ENCODE assay signal across 9 mouse cellular contexts in genomic region chr3:50443421-50443916, GRCm38 (mm10). TPM values are rescaled to one million over a fixed set of nuclear protein-coding genes. Genes with fewer than 3 reads are reported as not detected.
DNase-seq lines count a peak whose midpoint lies in the region; ATAC-seq and TF ChIP-seq lines count a peak whose summit lies in the region.
"Had no signal": no experiment of that assay in that cellular context is flagged by ENCODE, and none has a peak within 500 bp of the region (broad histone marks: within the 10 kb centered on the region; RNA-seq: fewer than 3 reads in every experiment).

TSS of gene Slc7a11 (minus strand) at chr3:50443614.

- ATAC-seq in forebrain, embryonic 14.5 days, result peak; percentile 83
- ATAC-seq in intestine, postnatal 0 days, result peak; percentile 73
- ATAC-seq in liver, embryonic 13.5 days (ENCODE audit: low read depth), result peak; percentile 77

- TF ChIP-seq CTCF in intestine, postnatal 0 days (IDR thresholded peaks at IDR 0.05; ENCODE audit: low read depth), result no peak

- H3K4me3 ChIP-seq in heart, embryonic 10.5 days, result peak within 1 kb of the TSS; percentile 50
- peak within 1 kb of the TSS; percentile 19 for H3K4me3 ChIP-seq in forebrain, embryonic 14.5 days (ENCODE audit: low read depth, low read length)
- H3K4me3 ChIP-seq in intestine, postnatal 0 days (ENCODE audit: low read depth, low read length), result peak within 1 kb of the TSS; percentile 34
- peak within 1 kb of the TSS; percentile 32 for H3K4me3 ChIP-seq in liver, embryonic 13.5 days (replicated peaks)
- H3K4me3 ChIP-seq in myocyte, result peak within 1 kb of the TSS; percentile 35
- H3K4me3 ChIP-seq: erythroblast, embryonic 14.5 days had no signal

- no peak for DNase-seq in heart, embryonic 10.5 days (ENCODE audit: low spot score)
- no peak for DNase-seq in heart, adult 11 months
- DNase-seq in adipocyte (ENCODE audit: low spot score), result peak; percentile 77
- DNase-seq in forebrain, embryonic 14.5 days (ENCODE audit: low spot score), result peak; percentile 66
- DNase-seq in liver, embryonic 13.5 days, result peak; percentile 32
- peak; percentile 75 for DNase-seq in thymus, postnatal 14 days

- H3K27ac ChIP-seq in heart, embryonic 10.5 days, result peak within 1 kb of the TSS; percentile 26; the same call in 1 of the 2 replicates
- no peak within 1 kb of the TSS for H3K27ac ChIP-seq in forebrain, embryonic 14.5 days (ENCODE audit: low read depth, low read length)
- no peak within 1 kb of the TSS for H3K27ac ChIP-seq in intestine, postnatal 0 days (ENCODE audit: low read depth, low read length)
- peak within 1 kb of the TSS; percentile 34; the same call in 1 of the 2 replicates for H3K27ac ChIP-seq in liver, embryonic 13.5 days

- no peaks in the 10 kb centered on the region for H3K27me3 ChIP-seq in heart, embryonic 10.5 days (ENCODE audit: insufficient read depth, poor library complexity, severe bottlenecking)
- H3K27me3 ChIP-seq in forebrain, embryonic 14.5 days (replicated peaks; ENCODE audit: control insufficient read depth, insufficient read depth, low read length), result no peaks in the 10 kb centered on the region
- H3K27me3 ChIP-seq in intestine, postnatal 0 days (replicated peaks; ENCODE audit: control insufficient read depth, insufficient read depth, low read length), result no peaks in the 10 kb centered on the region
- no peaks in the 10 kb centered on the region for H3K27me3 ChIP-seq in liver, embryonic 13.5 days
- H3K27me3 ChIP-seq in myocyte (ENCODE audit: control insufficient read depth, insufficient read depth, insufficient read length), result no peaks in the 10 kb centered on the region

- H3K36me3 ChIP-seq in heart, embryonic 10.5 days, result no peaks in the 10 kb centered on the region
- H3K36me3 ChIP-seq in forebrain, embryonic 14.5 days (ENCODE audit: control insufficient read depth, insufficient read depth, low read length), result no peaks in the 10 kb centered on the region
- H3K36me3 ChIP-seq in intestine, postnatal 0 days (ENCODE audit: control insufficient read depth, insufficient read depth), result no peaks in the 10 kb centered on the region
- no peaks in the 10 kb centered on the region for H3K36me3 ChIP-seq in liver, embryonic 13.5 days
- no peaks in the 10 kb centered on the region for H3K36me3 ChIP-seq in myocyte (ENCODE audit: control insufficient read depth, insufficient read depth)

- H3K9me3 ChIP-seq in heart, embryonic 10.5 days, result no peaks in the 10 kb centered on the region
- no peaks in the 10 kb centered on the region for H3K9me3 ChIP-seq in forebrain, embryonic 14.5 days (replicated peaks; ENCODE audit: control insufficient read depth, low read length)
- H3K9me3 ChIP-seq in intestine, postnatal 0 days (ENCODE audit: control insufficient read depth), result no peaks in the 10 kb centered on the region
- H3K9me3 ChIP-seq in liver, embryonic 13.5 days (replicated peaks), result no peaks in the 10 kb centered on the region

- peak; percentile 74 for TF ChIP-seq POLR2A in myocyte (IDR thresholded peaks at IDR 0.05; ENCODE audit: insufficient read length, low read depth)

- peaks cover 6% of the 10 kb centered on the region for H3K4me1 ChIP-seq in heart, embryonic 10.5 days
- peaks cover 13% of the 10 kb centered on the region for H3K4me1 ChIP-seq in forebrain, embryonic 14.5 days (ENCODE audit: control insufficient read depth, insufficient read depth, low read length)
- no peaks in the 10 kb centered on the region for H3K4me1 ChIP-seq in intestine, postnatal 0 days (replicated peaks; ENCODE audit: control insufficient read depth, insufficient read depth, low read length)
- H3K4me1 ChIP-seq in liver, embryonic 13.5 days (replicated peaks), result peaks cover 11% of the 10 kb centered on the region; the same call in 1 of the 2 replicates

- peak within 1 kb of the TSS; percentile 38 for H3ac ChIP-seq in myocyte (ENCODE audit: control insufficient read depth, insufficient read length)

- H3K79me2 ChIP-seq in myocyte (ENCODE audit: control insufficient read depth, insufficient read depth), result peaks cover 19% of the 10 kb centered on the region

- H3K9ac ChIP-seq in forebrain, embryonic 14.5 days (ENCODE audit: low read length), result peak within 1 kb of the TSS; percentile 52
- H3K9ac ChIP-seq in intestine, postnatal 0 days (ENCODE audit: low read depth, low read length), result peak within 1 kb of the TSS; percentile 8; the same call in 1 of the 2 replicates
- H3K9ac ChIP-seq in liver, embryonic 13.5 days, result peak within 1 kb of the TSS; percentile 39; the same call in 1 of the 2 replicates

- peak within 1 kb of the TSS; percentile 56 for H3K4me2 ChIP-seq in forebrain, embryonic 14.5 days (ENCODE audit: low read length)
- H3K4me2 ChIP-seq in intestine, postnatal 0 days (replicated peaks; ENCODE audit: low read depth), result peak within 1 kb of the TSS; percentile 72
- H3K4me2 ChIP-seq in liver, embryonic 13.5 days, result peak within 1 kb of the TSS; percentile 63
- H3K4me2 ChIP-seq in myocyte (ENCODE audit: low read depth), result peak within 1 kb of the TSS; percentile 92

- 7% methylated on average over 11 of the region's 11 CpGs for WGBS in heart, embryonic 10.5 days
- WGBS in forebrain, embryonic 14.5 days, result under 1% methylated on average over 11 of the region's 11 CpGs
- WGBS in intestine, postnatal 0 days, result under 1% methylated on average over 11 of the region's 11 CpGs
- WGBS in liver, embryonic 13.5 days (ENCODE audit: insufficient replicate concordance), result 4% methylated on average over 11 of the region's 11 CpGs

TF ChIP-seq in myocyte, 11 proteins besides CTCF, POLR2A, EP300 and RAD21:
- TF ChIP-seq POLR2AphosphoS2 (IDR thresholded peaks at IDR 0.05; ENCODE audit: insufficient read length, low read depth) (peak; percentile 60), CEBPB (IDR thresholded peaks at IDR 0.05; ENCODE audit: insufficient read depth, poor library complexity, severe bottlenecking) (peak; percentile 94), MYOG (IDR thresholded peaks at IDR 0.05; ENCODE audit: control insufficient read depth in 1 of 3, insufficient read depth in 1 of 3, insufficient read length in 2 of 3, low read depth in 2 of 3) (peak in 1 of 3 experiments; percentile 32), SRF (IDR thresholded peaks at IDR 0.05; ENCODE audit: control insufficient read depth, insufficient read length, low read depth) (no peak), USF1 (IDR thresholded peaks at IDR 0.05; ENCODE audit: low read depth) (no peak), TCF12 (IDR thresholded peaks at IDR 0.05; ENCODE audit: insufficient read depth, poor library complexity, severe bottlenecking) (no peak), MAX (IDR thresholded peaks at IDR 0.05; ENCODE audit: low read depth) (peak; percentile 73), E2F4 (IDR thresholded peaks at IDR 0.05; ENCODE audit: insufficient read depth) (no peak), REST (IDR thresholded peaks at IDR 0.05; ENCODE audit: insufficient read depth, insufficient read length) (no peak), TCF3 (IDR thresholded peaks at IDR 0.05; ENCODE audit: insufficient read length, low read depth) (no peak), MYOD1 (IDR thresholded peaks at IDR 0.05; ENCODE audit: control insufficient read depth in 1 of 3, insufficient read length in 2 of 3, low read depth in 2 of 3) (peak in 1 of 3 experiments; percentile 37)

RNA-seq across cellular contexts. Expression of gene Slc7a11, which starts in this region (rescaled TPM):
- 0.30 and 0.37 TPM in 2 replicates for polyA plus RNA-seq in heart, embryonic 10.5 days (2016; fragmentation: Nextera tagmentation; extraction: Ambion mirVana)
- polyA plus RNA-seq in forebrain, embryonic 14.5 days (2014; fragmentation: Nextera tagmentation; extraction: Ambion mirVana), result 1.9 and 3.0 TPM in 2 replicates
- polyA plus RNA-seq in intestine, postnatal 0 days (2015; fragmentation: Nextera tagmentation; extraction: Ambion mirVana), result 0.05 and 0.13 TPM in 2 replicates
- 0.09 and 0.14 TPM in 2 replicates for polyA plus RNA-seq in liver, embryonic 13.5 days (2015; fragmentation: Nextera tagmentation; extraction: Ambion mirVana)
- 7.2 TPM for polyA plus RNA-seq in myocyte (2012; fragmentation: generic; extraction: Trizol)
- polyA plus RNA-seq: erythroblast, embryonic 14.5 days had no signal

Comparison
In these comparisons a context has a peak if more than half of its experiments do, and no peak if none do; other contexts are left out.
1. Peak in ATAC-seq, H3K4me3 ChIP-seq, H3K9ac ChIP-seq and H3K4me2 ChIP-seq in intestine, postnatal 0 days; RNA of the gene not detected or under 1 TPM.
2. Peak in DNase-seq, ATAC-seq, H3K4me3 ChIP-seq, H3K27ac ChIP-seq, H3K9ac ChIP-seq and H3K4me2 ChIP-seq in liver, embryonic 13.5 days; RNA of the gene not detected or under 1 TPM.
3. DNase-seq: peak in adipocyte (single experiment), forebrain, embryonic 14.5 days (single experiment) and thymus, postnatal 14 days (single experiment); none in heart, embryonic 10.5 days (single experiment) and heart, adult 11 months (single experiment).
4. Peak in every context shown above with its lines, with median percentiles within 50 percentile points of each other: H3K4me3 ChIP-seq, ATAC-seq, H3K4me2 ChIP-seq and H3K9ac ChIP-seq.